Mouse (Mus musculus) testis, adult 2 months (tissue): ENCODE measurements around the gene Apol9a.

Experiments used
- CTCF ChIP-seq: fragments of 200-500 bp; IDR thresholded peaks from 2 replicates; pipeline ENCODE4 v1.5.1; 2012; ENCODE audit warnings: low read depth, mild to moderate bottlenecking, inconsistent platforms, low read length, moderate library complexity; ENCODE audit not compliant: control insufficient read depth, insufficient read depth, insufficient replicate concordance
- POLR2A ChIP-seq: fragments of 200-500 bp; IDR thresholded peaks from 2 replicates; pipeline ENCODE4 v1.6.1; 2012; ENCODE audit warnings: low read depth, mild to moderate bottlenecking, inconsistent platforms, low read length, moderate library complexity; ENCODE audit not compliant: control insufficient read depth

DNA sequence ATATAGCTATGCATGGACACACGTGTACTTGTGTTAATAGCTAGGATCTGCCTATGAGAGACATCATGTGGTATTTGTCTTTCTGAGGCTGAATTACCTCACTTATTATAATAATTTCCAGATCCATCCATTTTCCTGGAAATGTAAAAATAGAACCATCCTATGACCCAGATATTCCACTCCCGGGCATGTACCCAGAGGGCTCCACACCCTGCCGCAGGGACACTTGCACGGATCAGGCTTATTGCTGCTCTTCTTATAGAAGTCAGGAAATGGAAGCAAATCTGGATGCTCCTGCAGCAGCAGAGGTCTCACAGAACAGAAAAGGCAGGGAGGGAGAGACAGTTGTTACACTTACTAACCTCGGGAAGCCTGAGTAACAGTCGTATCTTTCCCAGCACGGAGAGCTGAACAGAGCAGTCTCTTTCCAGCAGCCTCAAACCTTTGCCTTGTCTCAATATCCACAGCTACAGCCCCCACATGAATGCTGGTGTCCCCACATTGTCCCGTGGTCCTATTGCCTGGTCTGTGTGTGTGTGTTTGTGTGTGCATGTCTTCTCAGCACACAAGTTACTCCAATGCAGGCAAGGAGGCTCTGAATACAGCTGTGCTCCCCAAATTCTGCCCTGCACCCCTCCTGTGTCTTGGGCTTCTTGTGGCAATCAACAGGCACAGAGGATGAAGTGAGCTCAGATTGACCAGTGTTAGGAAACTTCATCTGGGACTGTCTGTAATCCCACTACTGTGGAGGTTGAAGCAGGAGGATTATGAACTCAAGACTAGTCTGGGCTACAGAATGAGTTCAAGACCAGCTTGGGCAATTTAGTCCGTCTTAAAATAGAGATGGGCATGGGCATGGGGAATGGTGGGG is 45.0 kb downstream of the Apol9a start:
- no peak for TF ChIP-seq CTCF
- no peak for TF ChIP-seq POLR2A
